Mouse (Mus musculus) stomach, postnatal 0 days (tissue): ENCODE measurements around the gene Gpr173. TPM values are rescaled to one million over a fixed set of nuclear protein-coding genes. Genes with fewer than 3 reads are reported as not detected.

Experiments
- ATAC-seq: fragments of 200-750 bp; cut with Nextera tagmentation; 2 replicates; pipeline ENCODE4 v1.8.0; 2017; ENCODE audit not compliant: low FRiP score, low TSS enrichment
- DNase-seq: peaks from one replicate; pipeline ENCODE4 v3.0.0-alpha.2; 2016; ENCODE audit warnings: low spot score
- H3K27ac ChIP-seq: fragments of 300-500 bp; sonication (generic); replicated peaks from 2 replicates; pipeline ENCODE4 v1.5.1; 2014; ENCODE audit warnings: mild to moderate bottlenecking, control low read depth
- H3K27me3 ChIP-seq: fragments of 300-500 bp; sonication (generic); 2 replicates; pipeline ENCODE4 v1.6.1; 2014; ENCODE audit warnings: low read length; ENCODE audit not compliant: control insufficient read depth, insufficient read depth
- H3K36me3 ChIP-seq: fragments of 300-500 bp; sonication (generic); 2 replicates; pipeline ENCODE4 v1.6.1; 2014; ENCODE audit warnings: low read length, mixed read lengths; ENCODE audit not compliant: control insufficient read depth, insufficient read depth
- H3K4me1 ChIP-seq: fragments of 300-500 bp; sonication (generic); replicated peaks from 2 replicates; pipeline ENCODE4 v1.6.1; 2014; ENCODE audit warnings: antibody characterized with exemption; ENCODE audit not compliant: control insufficient read depth, insufficient read depth
- H3K4me2 ChIP-seq: fragments of 300-500 bp; sonication (generic); replicated peaks from 2 replicates; pipeline ENCODE4 v1.6.1; 2014; ENCODE audit warnings: low read depth, mild to moderate bottlenecking, control low read depth, moderate library complexity
- H3K4me3 ChIP-seq: fragments of 300-500 bp; sonication (generic); 2 replicates; pipeline ENCODE4 v1.5.1; 2014; ENCODE audit warnings: low read depth, low read length, control low read depth
- H3K9ac ChIP-seq: fragments of 300-500 bp; sonication (generic); 2 replicates; pipeline ENCODE4 v1.6.1; 2014; ENCODE audit warnings: mild to moderate bottlenecking, low read length, control low read depth, mixed read lengths
- H3K9me3 ChIP-seq: fragments of 300-500 bp; sonication (generic); 2 replicates; pipeline ENCODE4 v1.6.1; 2016; ENCODE audit warnings: low read length; ENCODE audit not compliant: control insufficient read depth
- CTCF ChIP-seq: IDR thresholded peaks from 2 replicates; pipeline ENCODE4 v1.5.1; 2016; ENCODE audit warnings: antibody characterized with exemption, low read depth, mild to moderate bottlenecking, moderate library complexity
- EP300 ChIP-seq: optimal IDR thresholded peaks from 2 replicates; pipeline ENCODE3; 2016; ENCODE audit warnings: antibody characterized with exemption
- WGBS: fragments of 180-500 bp; shearing (Covaris S2); extraction: QIAGEN DNeasy Blood & Tissue Kit; methylation state at CpG from one replicate; pipeline ENCODE4 v1.1.7; 2014; 5-methylcytosine and 5-hydroxymethylcytosine counted together
- polyA plus RNA-seq: library from polyadenylated mRNA; unstranded; fragments of >200 nt; fragmentation: Nextera tagmentation; extraction: Ambion mirVana; gene quantifications from 2 replicates; pipeline ENCODE4 v1.2.1, GENCODE M21; 2015

The Gpr173 gene
- polyA plus RNA-seq = 1.0 and 1.3 TPM in 2 replicates

DNA sequence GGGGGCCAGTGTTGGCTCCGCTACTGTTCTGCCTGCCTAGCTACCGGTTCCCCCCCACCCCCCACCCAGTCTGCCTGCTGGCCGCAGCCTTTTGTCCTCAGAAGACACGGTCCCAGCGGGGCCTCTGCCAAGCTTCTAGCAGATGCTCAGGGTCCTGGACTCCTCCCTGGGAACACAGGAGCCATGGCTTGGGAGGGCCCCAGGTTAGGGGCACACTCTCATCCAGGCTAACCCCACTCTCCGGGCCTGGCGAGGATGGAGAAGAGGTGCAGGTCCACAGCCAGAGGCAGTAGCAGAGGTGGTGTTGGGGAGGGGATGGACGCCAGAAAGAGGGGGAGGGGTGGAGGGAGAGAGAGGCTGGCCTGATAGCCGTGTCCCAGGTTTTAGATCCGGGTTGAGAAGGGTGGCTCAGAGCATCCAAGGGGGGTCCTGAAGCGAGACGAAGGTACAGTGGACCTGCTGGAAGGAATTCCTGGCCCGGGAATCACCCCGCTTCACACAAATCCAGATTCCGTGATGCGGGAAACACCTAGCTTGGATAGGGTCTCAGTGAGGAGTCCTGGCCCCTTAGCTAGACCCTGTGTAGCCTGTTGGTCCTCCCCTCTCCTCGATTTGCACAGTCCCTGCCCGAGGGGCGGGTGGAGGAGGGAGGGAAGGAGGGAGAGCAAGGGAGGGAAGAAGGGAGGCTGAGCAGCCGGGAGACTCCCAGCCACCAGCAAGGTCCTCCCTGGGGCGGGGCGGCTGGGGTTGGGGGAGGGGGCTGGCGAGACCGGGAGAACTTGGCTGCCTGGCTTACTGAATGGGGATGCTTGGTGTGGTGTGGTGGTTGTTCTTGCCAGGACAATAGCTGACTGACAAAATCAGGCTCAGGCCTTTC lies at the start of gene Gpr173:
Gene Gpr173, minus strand, starts transcription at position 308 of the 877 bp plus-strand sequence.
- ATAC-seq (peak; percentile 96), DNase-seq (peak; percentile 58)
- peak within 1 kb of the TSS; percentile 56 for H3K9ac ChIP-seq
- TF ChIP-seq EP300 = no peak
- no peak for TF ChIP-seq CTCF
- no peaks in the 10 kb centered on the region for H3K9me3 ChIP-seq
- H3K4me3 ChIP-seq = peak within 1 kb of the TSS; percentile 40
- no peaks in the 10 kb centered on the region for H3K36me3 ChIP-seq
- H3K27ac ChIP-seq = no peak within 1 kb of the TSS
- 11% methylated on average over 13 of the region's 24 CpGs for WGBS
- no peaks in the 10 kb centered on the region for H3K4me1 ChIP-seq
- no peaks in the 10 kb centered on the region for H3K27me3 ChIP-seq
- H3K4me2 ChIP-seq = peak within 1 kb of the TSS; percentile 49

DNA sequence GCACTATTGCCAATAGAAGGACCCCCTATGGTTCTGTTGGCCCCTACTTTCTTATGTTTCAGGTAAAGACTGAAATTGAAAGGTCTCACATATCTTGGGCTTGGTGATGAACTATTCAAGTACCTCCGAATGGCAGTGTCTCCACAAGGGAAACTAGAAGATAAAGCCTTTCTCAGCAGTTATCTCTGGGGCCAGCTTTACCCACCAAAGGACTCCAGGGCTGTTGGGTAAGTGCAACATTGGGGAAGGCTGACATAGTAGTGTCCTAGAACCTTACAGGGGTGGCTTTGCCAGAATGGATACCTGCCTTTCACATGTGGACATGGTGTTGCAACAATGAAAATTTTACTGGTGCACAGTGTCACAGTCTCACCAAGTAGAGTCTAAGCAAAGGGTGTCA lies 34.7 kb upstream of the Gpr173 start:
- 100% methylated on average over 1 of the region's 1 CpGs for WGBS
- Histone ChIP-seq H3K27me3 (no peaks in the 10 kb centered on the region), H3K4me1 (no peaks in the 10 kb centered on the region)

GRCm38 (mm10) chrX:152400096-152400495 lies 31.6 kb upstream of the Gpr173 start:
- DNase-seq (no peak), ATAC-seq (no peak)
- H3K27me3 ChIP-seq = no peaks in the 10 kb centered on the region
- TF ChIP-seq EP300 = no peak
- TF ChIP-seq CTCF = no peak
- 57% methylated on average over 2 of the region's 2 CpGs for WGBS
- no peak overlapping the region for H3K4me3 ChIP-seq
- H3K4me1 ChIP-seq = no peaks in the 10 kb centered on the region
- no peak overlapping the region for H3K9ac ChIP-seq
- no peaks in the 10 kb centered on the region for H3K9me3 ChIP-seq
- no peak overlapping the region for H3K4me2 ChIP-seq
- H3K27ac ChIP-seq = no peak overlapping the region
- H3K36me3 ChIP-seq = no peaks in the 10 kb centered on the region

More for the DNA sequence above, 34.7 kb upstream of the Gpr173 start:
- DNase-seq (no peak), ATAC-seq (no peak)
- TF ChIP-seq CTCF = no peak
- TF ChIP-seq EP300 = no peak
- Histone ChIP-seq H3K27ac (no peak overlapping the region), H3K9me3 (no peaks in the 10 kb centered on the region), H3K4me3 (no peak overlapping the region), H3K4me2 (no peak overlapping the region), H3K36me3 (no peaks in the 10 kb centered on the region), H3K9ac (no peak overlapping the region)

DNA sequence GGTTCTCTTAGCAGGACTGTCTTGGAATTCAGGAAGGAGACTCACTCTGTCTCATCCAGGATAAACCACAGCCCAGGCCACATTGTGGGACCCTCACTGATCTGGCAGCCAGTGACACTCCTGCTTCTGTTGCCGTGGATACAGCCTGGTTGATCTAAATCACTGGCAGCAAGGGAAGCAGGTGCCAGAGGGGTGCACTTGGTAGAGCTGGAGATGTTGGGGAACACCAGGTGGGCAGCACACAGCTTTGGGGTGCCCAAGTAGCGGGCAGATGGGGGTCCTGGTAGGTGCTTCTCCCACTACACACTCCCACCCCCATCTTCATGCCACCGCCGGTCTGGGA lies 479 bp downstream of the Gpr173 start:
- peak; percentile 8; the same call in 1 of the 2 replicates for ATAC-seq
- H3K9me3 ChIP-seq = no peaks in the 10 kb centered on the region
- WGBS = 22% methylated on average over 4 of the region's 4 CpGs

GRCm38 (mm10) chrX:152366418-152366817 lies 2.1 kb downstream of the Gpr173 start:
- no peak overlapping the region for H3K27ac ChIP-seq

More for the DNA sequence above, 479 bp downstream of the Gpr173 start:
- Histone ChIP-seq H3K4me1 (no peaks in the 10 kb centered on the region), H3K4me2 (peak overlapping the region; percentile 49), H3K9ac (peak overlapping the region; percentile 56; the same call in 1 of the 2 replicates), H3K27ac (no peak overlapping the region), H3K27me3 (no peaks in the 10 kb centered on the region), H3K4me3 (peak overlapping the region; percentile 40), H3K36me3 (no peaks in the 10 kb centered on the region)
- no peak for DNase-seq
- TF ChIP-seq EP300 = no peak
- no peak for TF ChIP-seq CTCF

GRCm38 (mm10) chrX:152352553-152353153 lies 15.9 kb downstream of the Gpr173 start:
- peak; percentile 37 for DNase-seq
- no peaks in the 10 kb centered on the region for H3K4me1 ChIP-seq
- peak; percentile 87 for ATAC-seq
- H3K9me3 ChIP-seq = no peaks in the 10 kb centered on the region
- H3K27ac ChIP-seq = no peak overlapping the region
- no peak overlapping the region for H3K4me2 ChIP-seq
- H3K4me3 ChIP-seq = no peak overlapping the region
- H3K36me3 ChIP-seq = no peaks in the 10 kb centered on the region
- peak; percentile 76 for TF ChIP-seq CTCF
- TF ChIP-seq EP300 = no peak
- H3K9ac ChIP-seq = no peak overlapping the region
- 22% methylated on average over 5 of the region's 5 CpGs for WGBS
- no peaks in the 10 kb centered on the region for H3K27me3 ChIP-seq

More at GRCm38 (mm10) chrX:152366418-152366817, 2.1 kb downstream of the Gpr173 start:
- 34% methylated on average over 2 of the region's 2 CpGs for WGBS
- Histone ChIP-seq H3K4me1 (no peaks in the 10 kb centered on the region), H3K4me2 (no peak overlapping the region), H3K9ac (no peak overlapping the region), H3K36me3 (no peaks in the 10 kb centered on the region), H3K27me3 (no peaks in the 10 kb centered on the region), H3K9me3 (no peaks in the 10 kb centered on the region), H3K4me3 (no peak overlapping the region)
- no peak for DNase-seq
- TF ChIP-seq EP300 = no peak
- no peak for TF ChIP-seq CTCF
- no peak for ATAC-seq
